Comparison of ENCODE assay signal across 16 mouse cellular contexts in the genomic region with DNA sequence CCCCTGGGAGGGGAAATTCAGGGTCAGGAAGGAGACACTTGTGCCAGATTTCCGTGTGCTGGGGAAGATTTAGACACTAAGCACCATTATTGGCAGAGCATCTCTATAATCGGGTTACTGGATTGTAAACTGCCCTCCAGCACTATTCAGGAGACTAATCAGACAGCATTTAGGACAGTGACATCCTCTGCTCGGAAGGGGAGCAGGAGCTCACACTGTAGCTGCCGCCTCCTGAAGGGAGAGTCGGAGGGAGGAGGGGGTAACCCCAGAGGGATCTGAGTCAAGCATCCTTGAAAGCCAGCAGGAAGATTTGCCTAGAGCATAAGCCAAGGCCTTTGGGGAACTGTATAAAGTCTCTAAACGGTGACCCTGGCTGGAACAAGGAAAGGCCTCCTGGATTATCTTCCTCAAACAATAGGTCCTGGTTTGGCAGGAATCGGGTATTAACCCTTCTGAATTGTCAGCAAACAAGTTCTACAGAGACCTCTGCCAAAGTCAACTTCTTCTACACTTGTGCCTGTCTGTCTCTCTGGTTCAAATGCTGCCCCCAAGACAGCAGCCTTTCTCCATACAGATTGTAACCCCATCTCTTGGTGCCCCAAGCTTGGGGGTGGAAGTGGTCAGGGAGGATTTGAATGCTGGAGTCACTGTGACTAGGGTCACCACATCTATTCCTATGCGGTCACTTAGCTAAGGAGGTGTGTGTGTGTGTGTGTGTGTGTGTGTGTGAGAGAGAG.
A peak's percentile ranks its signal among the peaks of the same experiment; 100 is the strongest.
DNase-seq lines count a peak whose midpoint lies in the region; ATAC-seq and TF ChIP-seq lines count a peak whose summit lies in the region.
"Had no signal": no experiment of that assay in that cellular context is flagged by ENCODE, and none has a peak within 500 bp of the region (broad histone marks: within the 10 kb centered on the region; RNA-seq: fewer than 3 reads in every experiment).

No protein-coding gene starts in this region.

- no peak overlapping the region for H3K4me2 ChIP-seq in hindbrain, postnatal 0 days (ENCODE audit: low read depth, low read length)
- no peak overlapping the region for H3K4me2 ChIP-seq in hindbrain, embryonic 11.5 days (replicated peaks; ENCODE audit: low read depth, low read length)
- no peak overlapping the region for H3K4me2 ChIP-seq in myocyte (ENCODE audit: low read depth)
- H3K4me2 ChIP-seq: limb, embryonic 12.5 days had no signal

- H3K4me1 ChIP-seq in hindbrain, postnatal 0 days (ENCODE audit: insufficient read depth, low read length): no peaks in the 10 kb centered on the region
- no peaks in the 10 kb centered on the region; the same call in 1 of the 2 replicates for H3K4me1 ChIP-seq in hindbrain, embryonic 11.5 days (replicated peaks; ENCODE audit: control insufficient read depth, insufficient read depth, low read length)
- H3K4me1 ChIP-seq in thymus, adult 2 months (replicated peaks; ENCODE audit: control insufficient read depth, insufficient read depth, low read length): no peaks in the 10 kb centered on the region

- H3K79me2 ChIP-seq in myocyte (ENCODE audit: control insufficient read depth, insufficient read depth): no peaks in the 10 kb centered on the region

- no peaks in the 10 kb centered on the region for H3K36me3 ChIP-seq in hindbrain, postnatal 0 days (ENCODE audit: insufficient read depth, low read length)
- no peaks in the 10 kb centered on the region for H3K36me3 ChIP-seq in hindbrain, embryonic 11.5 days (ENCODE audit: control insufficient read depth, insufficient read depth, low read length)
- H3K36me3 ChIP-seq in myocyte (ENCODE audit: control insufficient read depth, insufficient read depth): no peaks in the 10 kb centered on the region
- H3K36me3 ChIP-seq in thymus, adult 2 months (ENCODE audit: control insufficient read depth, insufficient read depth, low read length): no peaks in the 10 kb centered on the region

- 41% methylated on average over 8 of the region's 8 CpGs for WGBS in hindbrain, postnatal 0 days
- WGBS in hindbrain, embryonic 11.5 days: 70% methylated on average over 8 of the region's 8 CpGs
- 92% methylated on average over 8 of the region's 8 CpGs for WGBS in thymus, adult 2 months

- H3K9ac ChIP-seq in hindbrain, postnatal 0 days (replicated peaks; ENCODE audit: low read length): 0 out of 2 replicates have a peak overlapping the region, but pooled peaks have one; percentile 9
- H3K9ac ChIP-seq in hindbrain, embryonic 11.5 days (ENCODE audit: low read depth, low read length): no peak overlapping the region
- H3K9ac ChIP-seq: limb, embryonic 12.5 days had no signal

- no peak for TF ChIP-seq CTCF in hindbrain, postnatal 0 days (IDR thresholded peaks at IDR 0.05; ENCODE audit: low read depth)
- no peak for TF ChIP-seq CTCF in thymus, adult 2 months (IDR thresholded peaks at IDR 0.05; ENCODE audit: borderline replicate concordance, control insufficient read depth, extremely low read depth, insufficient read depth, low read length, poor library complexity)

- no peak for TF ChIP-seq POLR2A in myocyte (IDR thresholded peaks at IDR 0.05; ENCODE audit: insufficient read length, low read depth)
- TF ChIP-seq POLR2A in thymus, adult 2 months (IDR thresholded peaks at IDR 0.05; ENCODE audit: control insufficient read depth, extremely low read depth, insufficient read depth, low read length, poor library complexity): no peak

- H3ac ChIP-seq in myocyte (ENCODE audit: control insufficient read depth, insufficient read length): no peak overlapping the region

- peak; percentile 20; the same call in 1 of the 2 replicates for ATAC-seq in hindbrain, postnatal 0 days
- no peak for ATAC-seq in hindbrain, embryonic 11.5 days (ENCODE audit: low FRiP score)
- ATAC-seq: intestine, postnatal 0 days had no signal

- H3K4me3 ChIP-seq in hindbrain, postnatal 0 days (ENCODE audit: low read length): no peak overlapping the region
- no peak overlapping the region for H3K4me3 ChIP-seq in hindbrain, embryonic 11.5 days (ENCODE audit: low read depth, low read length)
- H3K4me3 ChIP-seq in myocyte: no peak overlapping the region
- no peak overlapping the region for H3K4me3 ChIP-seq in thymus, adult 2 months (ENCODE audit: control insufficient read depth, insufficient read depth, low read length)
- H3K4me3 ChIP-seq: forebrain, embryonic 10.5 days; limb, embryonic 12.5 days; megakaryocyte, embryonic 14.5 days had no signal

- H3K27me3 ChIP-seq in hindbrain, postnatal 0 days (ENCODE audit: insufficient read depth, low read length): no peaks in the 10 kb centered on the region
- no peaks in the 10 kb centered on the region for H3K27me3 ChIP-seq in hindbrain, embryonic 11.5 days (ENCODE audit: control insufficient read depth, insufficient read depth, low read length)
- no peaks in the 10 kb centered on the region for H3K27me3 ChIP-seq in myocyte (ENCODE audit: control insufficient read depth, insufficient read depth, insufficient read length)
- no peaks in the 10 kb centered on the region for H3K27me3 ChIP-seq in thymus, adult 2 months (ENCODE audit: control insufficient read depth, insufficient read depth, low read length)
- H3K27me3 ChIP-seq: limb, embryonic 12.5 days had no signal

- H3K27ac ChIP-seq in hindbrain, postnatal 0 days: no peak overlapping the region
- no peak overlapping the region for H3K27ac ChIP-seq in hindbrain, embryonic 11.5 days (ENCODE audit: low read depth, low read length)
- no peak overlapping the region for H3K27ac ChIP-seq in thymus, adult 2 months (ENCODE audit: control insufficient read depth, insufficient read depth, low read length)
- H3K27ac ChIP-seq: forebrain, embryonic 10.5 days; limb, embryonic 12.5 days had no signal

- H3K9me3 ChIP-seq in hindbrain, postnatal 0 days (ENCODE audit: low read length): no peaks in the 10 kb centered on the region
- H3K9me3 ChIP-seq in hindbrain, embryonic 11.5 days (ENCODE audit: control insufficient read depth, low read length): no peaks in the 10 kb centered on the region
- H3K9me3 ChIP-seq: forebrain, embryonic 10.5 days; limb, embryonic 12.5 days; megakaryocyte, embryonic 14.5 days had no signal

- DNase-seq in adrenal gland, adult (ENCODE audit: inconsistent age in 2 of 2, low spot score in 1 of 2): peak; percentile 82 to 95
- DNase-seq in adrenal gland, postnatal 4 days (ENCODE audit: low spot score in 2 of 2): no peak
- peak; percentile 18 for DNase-seq in hindbrain, postnatal 0 days (ENCODE audit: low spot score)
- DNase-seq in hindbrain, embryonic 11.5 days (ENCODE audit: low spot score): no peak
- peak; percentile 74 to 76 for DNase-seq in adrenal gland, postnatal 36 days
- no peak for DNase-seq in thymus, adult 2 months
- no peak for DNase-seq in right cerebral cortex, postnatal 36 days (ENCODE audit: low spot score in 2 of 2)
- DNase-seq: cerebellum, postnatal 10 days; kidney, postnatal 36 days; lung, adult 18-20 months; thymus, adult 18-20 months had no signal

TF ChIP-seq in myocyte, 11 proteins besides CTCF, POLR2A, EP300 and RAD21:
- TF ChIP-seq CEBPB (IDR thresholded peaks at IDR 0.05; ENCODE audit: insufficient read depth, poor library complexity, severe bottlenecking) (no peak), POLR2AphosphoS2 (IDR thresholded peaks at IDR 0.05; ENCODE audit: insufficient read length, low read depth) (no peak), TCF3 (IDR thresholded peaks at IDR 0.05; ENCODE audit: insufficient read length, low read depth) (no peak), MYOG (IDR thresholded peaks at IDR 0.05; ENCODE audit: control insufficient read depth in 1 of 3, insufficient read depth in 1 of 3, insufficient read length in 2 of 3, low read depth in 2 of 3) (no peak), TCF12 (IDR thresholded peaks at IDR 0.05; ENCODE audit: insufficient read depth, poor library complexity, severe bottlenecking) (no peak), SRF (IDR thresholded peaks at IDR 0.05; ENCODE audit: control insufficient read depth, insufficient read length, low read depth) (no peak), MYOD1 (IDR thresholded peaks at IDR 0.05; ENCODE audit: control insufficient read depth in 1 of 3, insufficient read length in 2 of 3, low read depth in 2 of 3) (peak in 2 of 3 experiments; percentile 57 to 59), E2F4 (IDR thresholded peaks at IDR 0.05; ENCODE audit: insufficient read depth) (no peak)

Comparison
In these comparisons a context has a peak if more than half of its experiments do, and no peak if none do; other contexts are left out.
1. DNase-seq: peak in adrenal gland, adult (2 of 2), hindbrain, postnatal 0 days (single experiment) and adrenal gland, postnatal 36 days (2 of 2); none in adrenal gland, postnatal 4 days (0 of 2), hindbrain, embryonic 11.5 days (single experiment), thymus, adult 2 months (single experiment) and right cerebral cortex, postnatal 36 days (0 of 2).